9 mouse cellular contexts compared by ENCODE assay signal in genomic region chr7:51540736-51541135, GRCm38 (mm10). TPM values are rescaled to one million over a fixed set of nuclear protein-coding genes. Genes with fewer than 3 reads are reported as not detected.
A peak's percentile ranks its signal among the peaks of the same experiment; 100 is the strongest.
DNase-seq lines count a peak whose midpoint lies in the region; ATAC-seq and TF ChIP-seq lines count a peak whose summit lies in the region.
"Had no signal": no experiment of that assay in that cellular context is flagged by ENCODE, and none has a peak within 500 bp of the region (broad histone marks: within the 10 kb centered on the region; RNA-seq: fewer than 3 reads in every experiment).

No protein-coding gene starts in this region.

- no peak overlapping the region for H3K27ac ChIP-seq in heart, embryonic 12.5 days (ENCODE audit: poor library complexity, severe bottlenecking)
- H3K27ac ChIP-seq in embryonic fibroblast, embryonic 13.5 days (ENCODE audit: insufficient read depth, low read length) = no peak overlapping the region

- no peak overlapping the region for H3K9ac ChIP-seq in heart, embryonic 12.5 days

- 52% methylated on average over 6 of the region's 6 CpGs for WGBS in heart, embryonic 12.5 days

- no peaks in the 10 kb centered on the region for H3K36me3 ChIP-seq in heart, embryonic 12.5 days

- ATAC-seq in heart, embryonic 12.5 days (ENCODE audit: insufficient number of reproducible peaks, low FRiP score) = no peak

- H3K4me2 ChIP-seq in heart, embryonic 12.5 days = no peak overlapping the region

- intact Hi-C loops in heart, postnatal 10 days (cut with DNase I) = no loop called here

- H3K27me3 ChIP-seq in heart, embryonic 12.5 days (replicated peaks) = no peaks in the 10 kb centered on the region
- H3K27me3 ChIP-seq: megakaryocyte, embryonic 14.5 days had no signal

- H3K4me1 ChIP-seq in heart, embryonic 12.5 days (replicated peaks) = no peaks in the 10 kb centered on the region
- 0 out of 2 replicates have a peak, but pooled peaks cover 5% of the 10 kb centered on the region for H3K4me1 ChIP-seq in embryonic fibroblast, embryonic 13.5 days (ENCODE audit: control insufficient read depth, insufficient read depth, low read length)
- H3K4me1 ChIP-seq: megakaryocyte, embryonic 14.5 days had no signal

- no peak overlapping the region for H3K4me3 ChIP-seq in heart, embryonic 12.5 days
- H3K4me3 ChIP-seq in embryonic fibroblast, embryonic 13.5 days (ENCODE audit: insufficient read depth, low read length) = no peak overlapping the region
- H3K4me3 ChIP-seq: megakaryocyte, embryonic 14.5 days had no signal

- no peak for TF ChIP-seq POLR2A in embryonic fibroblast, embryonic 13.5 days (IDR thresholded peaks at IDR 0.05; ENCODE audit: low read depth, low read length)

- peak; percentile 55; the same call in 1 of the 2 replicates for TF ChIP-seq CTCF in embryonic fibroblast, embryonic 13.5 days (IDR thresholded peaks at IDR 0.05; ENCODE audit: borderline replicate concordance, insufficient read depth, low read length)

- peak; percentile 1 to 5 for DNase-seq in heart, postnatal 10 days
- peak; percentile 30 for DNase-seq in right cerebral cortex, postnatal 4 days
- DNase-seq in right cerebral cortex, postnatal 36 days (ENCODE audit: low spot score in 2 of 2) = no peak
- peak; percentile 12 for DNase-seq in retina, postnatal 1 day
- DNase-seq in Muller cell, postnatal 12 days (ENCODE audit: inconsistent ontology term) = no peak
- no peak for DNase-seq in c-Kit-positive CD71-positive TER-119-positive erythroid progenitor cells, embryonic 14.5 days (ENCODE audit: low spot score)

- 0 out of 2 replicates have a peak, but pooled peaks cover 2% of the 10 kb centered on the region for H3K9me3 ChIP-seq in heart, embryonic 12.5 days (replicated peaks)

RNA-seq across cellular contexts. Expression of gene Ano5, which starts 29.9 kb away (rescaled TPM):
- total RNA-seq in heart, postnatal 10 days (2021) = under 1 TPM; 0.05 to 0.12 TPM
- 0.49 and 0.62 TPM in 2 replicates for polyA plus RNA-seq in heart, embryonic 12.5 days (2016; fragmentation: Nextera tagmentation; extraction: Ambion mirVana)
- polyA plus RNA-seq in embryonic fibroblast, embryonic 13.5 days (2011; ENCODE audit: insufficient read length, low read depth, missing spikeins) = 1.5 and 2.8 TPM in 2 replicates

Comparison
In these comparisons a context has a peak if more than half of its experiments do, and no peak if none do; other contexts are left out.
1. DNase-seq: peak in heart, postnatal 10 days (2 of 2), right cerebral cortex, postnatal 4 days (single experiment) and retina, postnatal 1 day (single experiment); none in right cerebral cortex, postnatal 36 days (0 of 2), Muller cell, postnatal 12 days (single experiment) and c-Kit-positive CD71-positive TER-119-positive erythroid progenitor cells, embryonic 14.5 days (single experiment).